Mouse (Mus musculus) T-cell, adult 2 months (primary cell): ENCODE results near the gene Rfx5.
A peak's percentile ranks its signal among the peaks of the same experiment; 100 is the strongest.
"Not testable (repeated sequence)": the region's sequence is repeated elsewhere in the genome, so short reads cannot be mapped to it uniquely, and the experiment has no call there.

ENCODE experiments used
- DNase-seq: peaks from one replicate; pipeline ENCODE4 v3.0.0; 2022; ENCODE audit warnings: low spot score

Gene Rfx5

GRCm38 (mm10) chr3:94953764-94954616 lies at the start of gene Rfx5:
Gene Rfx5, plus strand, starts transcription at chr3:94954075.
- peak; percentile 96 for DNase-seq

- not testable (repeated sequence) for DNase-seq
Observed at GRCm38 (mm10) chr3:94904759-94905158, 49.1 kb upstream of the Rfx5 start.

- DNase-seq = no peak
Observed at GRCm38 (mm10) chr3:94906482-94906881, 47.4 kb upstream of the Rfx5 start.

- no peak for DNase-seq
Observed at GRCm38 (mm10) chr3:94911050-94911693, 42.7 kb upstream of the Rfx5 start.

- DNase-seq = no peak
Observed at GRCm38 (mm10) chr3:94913801-94914200, 40.1 kb upstream of the Rfx5 start.

GRCm38 (mm10) chr3:94915903-94916741 lies 37.8 kb upstream of the Rfx5 start:
- DNase-seq = peak; percentile 67

- DNase-seq = no peak
Observed at GRCm38 (mm10) chr3:94917816-94918361, 36.0 kb upstream of the Rfx5 start.

- no peak for DNase-seq
Observed at GRCm38 (mm10) chr3:94918845-94919244, 35.0 kb upstream of the Rfx5 start.

GRCm38 (mm10) chr3:94921104-94921503 lies 32.8 kb upstream of the Rfx5 start:
- no peak for DNase-seq

GRCm38 (mm10) chr3:94922333-94922732 lies 31.5 kb upstream of the Rfx5 start:
- no peak for DNase-seq

- no peak for DNase-seq
Observed at GRCm38 (mm10) chr3:94924688-94925087, 29.2 kb upstream of the Rfx5 start.

GRCm38 (mm10) chr3:94926301-94926736 lies 27.6 kb upstream of the Rfx5 start:
- not testable (repeated sequence) for DNase-seq

- not testable (repeated sequence) for DNase-seq
Observed at GRCm38 (mm10) chr3:94928979-94929378, 24.9 kb upstream of the Rfx5 start.

- not testable (repeated sequence) for DNase-seq
Observed at GRCm38 (mm10) chr3:94930386-94931266, 23.2 kb upstream of the Rfx5 start.

GRCm38 (mm10) chr3:94931427-94932082 lies 22.3 kb upstream of the Rfx5 start:
- not testable (repeated sequence) for DNase-seq

GRCm38 (mm10) chr3:94932279-94932678 lies 21.6 kb upstream of the Rfx5 start:
- not testable (repeated sequence) for DNase-seq

- no peak for DNase-seq
Observed at GRCm38 (mm10) chr3:94932809-94933564, 20.9 kb upstream of the Rfx5 start, which contains the start of gene Selenbp1. Gene Selenbp1, plus strand, starts transcription at chr3:94933056.

- not testable (repeated sequence) for DNase-seq
Observed at GRCm38 (mm10) chr3:94933604-94934003, 20.3 kb upstream of the Rfx5 start.

- not testable (repeated sequence) for DNase-seq
Observed at GRCm38 (mm10) chr3:94934564-94934963, 19.3 kb upstream of the Rfx5 start.
